Mouse (Mus musculus): ENCODE results near the gene Nek9.
A peak's percentile ranks its signal among the peaks of the same experiment; 100 is the strongest.

DNA sequence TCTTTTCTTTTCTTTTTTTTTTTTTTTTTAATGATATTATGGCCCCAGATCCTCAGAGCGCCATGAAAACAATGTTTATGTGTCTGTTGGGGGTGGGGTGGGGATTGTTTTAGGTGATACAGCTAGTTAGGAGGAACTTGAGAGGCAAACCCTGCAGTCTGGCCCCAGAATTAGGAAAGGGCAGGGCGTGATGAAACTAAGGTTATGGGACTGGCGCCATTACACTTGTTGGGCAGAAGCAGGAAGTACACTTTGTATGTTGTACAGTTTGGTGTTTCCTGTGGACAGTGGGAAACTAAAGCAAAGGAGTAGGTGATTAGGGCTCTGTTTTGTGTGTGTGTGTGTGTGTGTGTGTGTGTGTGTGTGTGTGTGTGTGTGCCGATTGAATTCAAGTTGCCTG is 785 bp upstream of the Nek9 start:
- TF ChIP-seq CTCF (IDR thresholded peaks at IDR 0.05; ENCODE audit: low read depth) (0 out of 2 replicates have a peak, but pooled peaks have one; percentile 3), EP300 (IDR thresholded peaks at IDR 0.05; ENCODE audit: low read depth) (peak; percentile 24; the same call in 1 of the 2 replicates)
